Mouse (Mus musculus): ENCODE results near the gene Tmco5.

GRCm38 (mm10) chr2:116908268-116908667 lies 29.8 kb downstream of the Tmco5 start:
- TF ChIP-seq CTCF (IDR thresholded peaks at IDR 0.05; ENCODE audit: low read depth) (no peak), EP300 (IDR thresholded peaks at IDR 0.05; ENCODE audit: low read depth) (no peak)

Measured in liver, postnatal 0 days (tissue).